Mouse (Mus musculus) olfactory bulb, adult 2 months (tissue): ENCODE data around the gene Lrrc58. TPM values are rescaled to one million over a fixed set of nuclear protein-coding genes. Genes with fewer than 3 reads are reported as not detected.

Source experiments
- H3K27ac ChIP-seq: fragments of 200-500 bp; 2 replicates; pipeline ENCODE4 v1.5.1; 2012; ENCODE audit warnings: low read depth, low read length; ENCODE audit not compliant: insufficient read depth
- H3K4me1 ChIP-seq: fragments of 200-500 bp; 2 replicates; pipeline ENCODE4 v1.6.1; 2012; ENCODE audit warnings: low read length; ENCODE audit not compliant: control insufficient read depth, insufficient read depth
- H3K4me3 ChIP-seq: fragments of 200-500 bp; 2 replicates; pipeline ENCODE4 v1.5.1; 2012; ENCODE audit warnings: mild to moderate bottlenecking, low read depth, low read length, moderate library complexity; ENCODE audit not compliant: insufficient read depth
- CTCF ChIP-seq: fragments of 200-500 bp; IDR thresholded peaks from 2 replicates; pipeline ENCODE4 v1.5.1; 2012; ENCODE audit warnings: low read depth, mild to moderate bottlenecking, low read length, moderate library complexity; ENCODE audit not compliant: insufficient read depth
- POLR2A ChIP-seq: fragments of 200-500 bp; IDR thresholded peaks from 2 replicates; pipeline ENCODE4 v1.6.1; 2012; ENCODE audit warnings: mild to moderate bottlenecking, low read depth, low read length, moderate library complexity; ENCODE audit not compliant: insufficient read depth
- WGBS: fragments of 180-500 bp; shearing (Covaris S2); methylation state at CpG from one replicate; pipeline ENCODE4 v1.1.7; 2018; 5-methylcytosine and 5-hydroxymethylcytosine counted together
- polyA plus RNA-seq: library from polyadenylated mRNA; stranded (reverse); fragments of >200 nt; gene quantifications from 2 replicates; pipeline ENCODE4 v1.2.4, GENCODE M21; 2012; ENCODE audit warnings: low replicate concordance; ENCODE audit not compliant: missing spikeins, insufficient read depth, insufficient read length

The Lrrc58 gene
- polyA plus RNA-seq, 1 experiment, result not detected

DNA sequence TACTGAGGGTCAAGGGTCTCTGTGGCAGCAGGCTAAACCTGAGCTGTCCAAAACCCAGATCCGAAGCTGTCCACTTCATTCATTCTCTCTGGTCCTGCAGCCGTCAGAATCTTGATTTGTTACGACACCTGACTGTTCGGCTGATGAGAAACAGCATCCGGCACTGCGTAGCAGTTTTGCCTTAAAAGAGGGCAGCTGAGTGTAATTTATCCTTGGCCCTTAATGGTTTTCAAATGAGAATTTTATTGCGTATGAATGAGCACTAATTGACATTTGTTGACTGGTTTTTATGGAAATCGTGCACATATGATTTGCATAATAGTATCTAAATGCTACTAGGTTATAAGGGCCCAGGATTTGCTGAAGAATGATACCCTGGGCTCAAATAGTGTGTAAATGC is 69.1 kb downstream of the Lrrc58 start:
- Histone ChIP-seq H3K4me3 (no peak overlapping the region), H3K27ac (no peak overlapping the region), H3K4me1 (peaks cover 6% of the 10 kb centered on the region; the same call in 1 of the 2 replicates)
- TF ChIP-seq POLR2A (no peak), CTCF (no peak)
- WGBS, result 74% methylated on average over 8 of the region's 8 CpGs

Other genes starting within 250 kb of the Lrrc58 start
- gene Ndufb4, start 213.9 kb upstream of the Lrrc58 start, polyA plus RNA-seq, result not detected in 2 replicates
- gene Fstl1, start 91.5 kb upstream of the Lrrc58 start, polyA plus RNA-seq, result not detected in 2 replicates
- not detected in 2 replicates for gene Gm36028, start 7.2 kb upstream of the Lrrc58 start, polyA plus RNA-seq
- not detected in 2 replicates for gene Gpr156, start 48.1 kb downstream of the Lrrc58 start, polyA plus RNA-seq
- gene Gsk3b, start 220.6 kb downstream of the Lrrc58 start, polyA plus RNA-seq, result 55.0 and 135 TPM in 2 replicates